Mouse (Mus musculus) cerebral cortex, adult 2 months (tissue): ENCODE data around the gene Irf1.

Source experiments
- WGBS: fragments of 180-500 bp; shearing (Covaris S2); methylation state at CpG from one replicate; pipeline ENCODE4 v1.1.7; 2018; 5-methylcytosine and 5-hydroxymethylcytosine counted together

The Irf1 gene

GRCm38 (mm10) chr11:53761284-53761683 lies 8.5 kb upstream of the Irf1 start:
- WGBS, result 72% methylated on average over 5 of the region's 5 CpGs

- 59% methylated on average over 2 of the region's 2 CpGs for whole genome bisulfite sequencing
Observed at GRCm38 (mm10) chr11:53761822-53762221, 8.0 kb upstream of the Irf1 start.

GRCm38 (mm10) chr11:53762426-53762825 lies 7.4 kb upstream of the Irf1 start:
- WGBS, result 64% methylated on average over 2 of the region's 2 CpGs

- 6% methylated on average over 23 of the region's 23 CpGs for WGBS
Observed at GRCm38 (mm10) chr11:53762827-53763495, 6.9 kb upstream of the Irf1 start.

- WGBS, result under 1% methylated on average over 33 of the region's 33 CpGs
Observed at GRCm38 (mm10) chr11:53763496-53764140, 6.2 kb upstream of the Irf1 start.

- 77% methylated on average over 5 of the region's 5 CpGs for WGBS
Observed at GRCm38 (mm10) chr11:53764581-53764980, 5.2 kb upstream of the Irf1 start.

- 88% methylated on average over 13 of the region's 13 CpGs for WGBS
Observed at GRCm38 (mm10) chr11:53768422-53769184, 1.2 kb upstream of the Irf1 start.

- WGBS, result 79% methylated on average over 12 of the region's 12 CpGs
Observed at GRCm38 (mm10) chr11:53769185-53769576, 633 bp upstream of the Irf1 start.

- 2% methylated on average over 75 of the region's 75 CpGs for whole genome bisulfite sequencing
Observed at GRCm38 (mm10) chr11:53770125-53770791, 444 bp downstream of the Irf1 start.

- WGBS, result 82% methylated on average over 11 of the region's 11 CpGs
Observed at GRCm38 (mm10) chr11:53771001-53771744, 1.4 kb downstream of the Irf1 start.

GRCm38 (mm10) chr11:53772536-53772935 lies 2.7 kb downstream of the Irf1 start:
- WGBS, result 88% methylated on average over 9 of the region's 9 CpGs

GRCm38 (mm10) chr11:53773087-53773486 lies 3.3 kb downstream of the Irf1 start, which contains the start of gene Gm17334:
TSS of gene Gm17334 (minus strand) at chr11:53773187.
- 96% methylated on average over 5 of the region's 5 CpGs for WGBS

GRCm38 (mm10) chr11:53773641-53774360 lies 4.0 kb downstream of the Irf1 start:
- whole genome bisulfite sequencing, result 89% methylated on average over 16 of the region's 16 CpGs

GRCm38 (mm10) chr11:53774659-53775255 lies 4.9 kb downstream of the Irf1 start:
- 92% methylated on average over 13 of the region's 13 CpGs for WGBS

- WGBS, result 76% methylated on average over 5 of the region's 5 CpGs
Observed at GRCm38 (mm10) chr11:53777736-53778135, 7.9 kb downstream of the Irf1 start.

GRCm38 (mm10) chr11:53778455-53778854 lies 8.6 kb downstream of the Irf1 start:
- WGBS, result 89% methylated on average over 5 of the region's 5 CpGs

GRCm38 (mm10) chr11:53779808-53780207 lies 10.0 kb downstream of the Irf1 start:
- WGBS, result 84% methylated on average over 2 of the region's 2 CpGs

GRCm38 (mm10) chr11:53780262-53780661 lies 10.4 kb downstream of the Irf1 start:
- WGBS, result 76% methylated on average over 3 of the region's 3 CpGs

- WGBS, result 96% methylated on average over 4 of the region's 4 CpGs
Observed at GRCm38 (mm10) chr11:53781201-53781775, 11.5 kb downstream of the Irf1 start.

- WGBS, result 97% methylated on average over 7 of the region's 7 CpGs
Observed at GRCm38 (mm10) chr11:53781964-53782363, 12.2 kb downstream of the Irf1 start.
